Mouse (Mus musculus) natural killer cell, adult 2 months (primary cell): Measurements from ENCODE around the gene Dnlz.
"Not testable (repeated sequence)": the region's sequence is repeated elsewhere in the genome, so short reads cannot be mapped to it uniquely, and the experiment has no call there.

Experiments used
- DNase-seq, 2 experiments: peaks; one replicate each; pipeline ENCODE4 v3.0.0; 2022; ENCODE audit warnings: low spot score in 2 of 2

The Dnlz gene

GRCm38 (mm10) chr2:26351358-26352290 lies at the start of gene Dnlz:
Gene Dnlz, minus strand, starts transcription at chr2:26352110.
- DNase-seq: peak; percentile 86 to 91

GRCm38 (mm10) chr2:26401023-26401422 lies 49.1 kb upstream of the Dnlz start:
- DNase-seq: no peak

- DNase-seq: no peak
Observed at GRCm38 (mm10) chr2:26400296-26400695, 48.4 kb upstream of the Dnlz start.

DNA sequence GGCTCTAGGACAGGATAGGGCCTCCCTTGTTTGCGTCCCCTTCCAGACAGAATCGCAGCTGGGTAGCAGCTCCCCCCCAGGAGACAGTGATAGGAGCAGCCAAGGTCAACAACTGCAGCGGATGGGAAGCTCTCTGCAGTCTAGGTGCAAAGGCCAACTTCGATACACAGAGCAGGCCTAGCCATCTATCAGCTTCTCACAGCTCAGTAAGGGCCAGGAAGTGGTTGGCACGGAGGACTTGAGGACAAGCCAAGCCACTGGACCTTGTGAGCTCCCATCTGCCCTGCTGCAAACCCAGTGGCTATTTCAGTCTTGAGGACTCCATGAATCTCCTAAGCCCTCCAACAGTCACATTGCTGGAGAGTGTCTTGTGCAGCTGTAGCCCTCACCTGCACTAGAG lies 47.7 kb upstream of the Dnlz start:
- no peak for DNase-seq

DNA sequence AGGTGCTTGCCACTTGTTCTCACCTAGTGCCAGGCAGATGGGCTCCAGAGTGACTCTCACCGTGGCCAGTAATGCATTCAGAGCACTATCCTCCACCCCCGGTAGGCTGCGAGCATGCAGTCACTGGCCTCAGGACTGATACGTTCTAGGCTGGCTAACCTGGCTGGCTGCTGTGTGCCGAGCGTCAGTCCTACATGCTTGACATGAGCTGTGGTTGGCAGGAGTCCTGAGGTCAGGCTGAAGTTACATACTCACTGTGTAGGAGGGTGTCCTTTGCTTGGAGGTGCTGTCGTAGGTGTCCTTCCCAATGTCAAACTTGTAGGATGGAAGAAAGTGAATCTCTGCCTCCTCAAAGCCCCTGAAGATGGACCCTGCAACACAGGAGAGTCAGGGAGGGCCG lies 47.1 kb upstream of the Dnlz start:
- DNase-seq: no peak

GRCm38 (mm10) chr2:26391617-26392016 lies 39.7 kb upstream of the Dnlz start:
- DNase-seq: no peak

GRCm38 (mm10) chr2:26390954-26391353 lies 39.0 kb upstream of the Dnlz start:
- no peak for DNase-seq

GRCm38 (mm10) chr2:26389154-26389690 lies 37.3 kb upstream of the Dnlz start, which contains the start of the genes Entr1 and Pmpca:
Gene Entr1, minus strand, starts transcription at chr2:26389316.
Gene Pmpca, plus strand, starts transcription at chr2:26389339.
- DNase-seq: peak; percentile 74 to 80

DNA sequence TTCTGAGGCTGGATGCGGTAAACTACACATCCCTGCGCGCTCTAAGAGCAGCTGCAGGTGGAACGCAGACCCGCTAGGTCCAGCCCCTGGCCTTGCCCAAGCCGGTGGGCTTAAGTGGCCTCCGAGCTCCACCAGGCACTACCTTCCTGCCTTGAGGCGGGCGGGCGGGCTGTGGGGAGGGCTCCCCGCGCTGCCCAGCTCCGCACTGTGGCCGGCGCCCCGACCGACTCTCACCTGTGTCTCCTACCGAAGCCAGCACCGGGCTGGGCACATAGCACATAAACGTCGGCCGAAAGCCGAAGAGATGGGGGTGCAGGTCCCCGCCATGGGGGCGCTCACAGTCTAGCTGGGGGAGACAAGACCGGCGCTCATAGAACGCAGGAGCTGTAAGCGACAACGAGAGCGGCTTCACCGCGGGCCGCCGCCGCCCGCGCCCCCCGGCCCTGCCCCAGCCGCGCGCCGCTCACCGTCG lies 36.8 kb upstream of the Dnlz start:
- DNase-seq: no peak

DNA sequence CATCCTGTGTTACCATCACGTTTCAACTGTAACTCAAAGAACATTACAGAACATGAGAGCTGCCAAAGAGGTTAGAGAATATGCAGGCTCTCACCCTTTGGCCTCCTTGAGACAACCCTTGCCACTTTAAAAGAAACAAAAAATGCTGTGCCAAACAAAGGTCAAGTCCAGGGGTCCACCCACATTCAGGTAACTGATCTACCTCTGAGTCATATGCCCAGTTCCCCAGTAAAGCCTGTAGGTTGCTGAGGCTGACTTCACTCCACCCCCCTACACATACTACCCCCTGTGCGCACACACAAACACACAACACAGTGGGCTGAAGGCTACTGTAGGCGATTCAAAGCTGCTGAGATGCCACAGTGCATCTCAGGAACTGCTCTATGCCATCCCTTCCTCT lies 35.8 kb upstream of the Dnlz start:
- peak in 1 of 2 experiments; percentile 23 for DNase-seq

- DNase-seq: not testable (repeated sequence)
Observed at GRCm38 (mm10) chr2:26380871-26381270, 29.0 kb upstream of the Dnlz start.

DNA sequence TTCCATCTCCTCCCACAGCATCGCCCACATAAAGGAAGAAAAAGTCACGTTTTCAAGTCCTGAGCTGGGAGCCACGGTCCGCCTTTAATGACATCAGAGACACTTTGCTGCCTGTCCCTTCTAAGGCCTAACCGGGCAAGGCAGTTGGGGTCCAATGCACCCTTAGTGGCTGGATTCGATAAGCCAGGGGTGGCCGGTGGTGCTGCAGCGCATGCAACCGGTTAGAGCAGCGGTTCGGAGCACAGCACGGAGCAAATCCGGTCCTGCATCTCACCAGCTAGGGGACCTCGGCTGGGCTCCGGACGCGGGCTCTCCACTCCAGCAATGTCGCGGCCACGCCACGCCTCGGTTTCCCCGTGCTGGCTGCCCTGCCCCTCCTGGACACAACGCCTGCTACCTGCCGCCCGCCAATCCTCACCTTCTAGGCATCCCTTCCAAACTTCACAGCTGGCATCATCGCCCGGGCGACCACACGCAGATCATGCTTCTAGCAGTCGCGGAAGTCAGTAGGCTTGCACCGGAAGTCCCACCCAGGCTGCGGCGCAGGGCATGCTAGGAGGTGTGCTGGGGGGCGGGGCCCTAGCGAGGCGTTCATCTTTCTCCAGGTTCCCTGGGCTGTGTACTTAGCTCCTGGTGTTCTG lies 28.3 kb upstream of the Dnlz start, which contains the start of gene Snapc4:
Gene Snapc4, minus strand, starts transcription at position 523 of the 641 bp plus-strand sequence.
- peak; percentile 75 to 80 for DNase-seq

DNA sequence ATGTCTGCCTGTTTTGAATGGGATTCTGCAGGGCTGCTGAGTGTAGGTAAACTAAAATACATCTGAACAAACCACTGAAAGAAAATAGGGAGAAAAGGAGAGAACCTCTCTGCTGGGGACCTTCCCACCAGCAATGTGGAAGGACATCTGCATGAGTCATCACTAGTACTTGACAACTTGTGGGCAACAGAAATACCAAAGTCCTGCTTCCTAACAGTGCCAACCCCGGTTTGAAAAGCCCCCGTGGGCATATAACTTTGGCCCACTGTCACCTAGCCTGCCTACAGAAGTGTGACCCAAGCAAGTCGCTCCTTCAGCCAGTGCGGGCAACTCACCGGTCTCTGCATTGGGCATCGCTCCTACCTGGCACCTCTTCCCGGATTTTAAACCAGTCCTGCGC lies 20.5 kb upstream of the Dnlz start:
- DNase-seq: no peak

GRCm38 (mm10) chr2:26368572-26368971 lies 16.7 kb upstream of the Dnlz start:
- DNase-seq: no peak

DNA sequence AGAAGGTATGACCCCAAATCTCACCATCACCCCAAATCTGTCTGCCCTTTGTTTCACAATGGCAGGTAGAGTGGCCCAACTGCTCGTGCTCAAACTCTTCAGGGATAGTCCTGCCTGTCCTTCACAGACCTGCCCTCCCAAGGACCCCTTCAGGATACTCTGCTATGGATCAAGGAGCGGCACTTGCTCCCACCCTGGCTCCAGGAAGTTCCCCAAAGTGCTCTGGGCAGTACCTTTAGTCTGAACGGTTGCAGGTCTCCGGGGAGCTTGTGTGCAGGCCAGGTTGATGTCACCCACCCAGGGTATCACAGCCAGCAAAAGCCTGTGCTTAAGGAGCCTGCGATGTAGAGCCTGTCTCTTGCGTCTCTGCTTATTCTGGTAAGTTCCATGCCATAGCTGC lies 16.0 kb upstream of the Dnlz start:
- DNase-seq: no peak

DNA sequence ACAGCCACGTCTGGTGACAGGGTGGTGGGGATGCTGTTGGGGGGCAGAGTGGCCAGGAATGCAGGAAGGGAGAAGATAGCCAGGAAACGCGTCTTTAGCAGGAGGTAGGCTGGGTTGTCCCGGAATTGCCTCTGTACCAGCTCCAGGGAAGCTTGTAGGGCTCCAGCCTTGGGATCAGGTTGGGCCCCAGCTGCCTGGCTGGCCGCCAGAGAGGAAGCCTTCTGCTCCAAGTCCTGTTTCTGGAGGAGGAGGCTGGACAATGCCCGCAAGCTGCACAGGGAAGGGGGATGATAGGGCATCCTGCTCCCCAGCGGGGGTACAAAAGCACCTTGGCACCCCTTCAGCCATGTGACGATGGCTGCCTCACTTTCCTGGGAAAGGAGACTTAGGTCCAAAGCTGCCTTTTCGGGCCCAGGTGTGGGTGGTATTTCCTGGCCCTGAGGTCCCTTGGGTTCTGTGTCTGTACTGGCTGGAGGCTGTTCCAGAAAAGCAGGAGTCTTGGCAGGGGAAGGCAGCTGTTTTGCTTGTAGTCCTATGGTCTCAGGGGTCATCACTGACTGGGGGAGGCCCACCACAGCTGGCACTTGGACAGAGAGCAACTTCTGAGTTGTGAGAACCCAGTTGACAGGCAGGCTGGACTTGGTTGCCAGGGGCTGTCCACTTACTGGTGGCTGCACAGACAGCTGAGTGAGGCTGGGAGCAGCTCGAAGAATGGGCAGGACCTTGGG lies 13.0 kb upstream of the Dnlz start:
- DNase-seq: no peak

GRCm38 (mm10) chr2:26363481-26363880 lies 11.6 kb upstream of the Dnlz start:
- no peak for DNase-seq

- DNase-seq: no peak
Observed at GRCm38 (mm10) chr2:26362991-26363390, 11.1 kb upstream of the Dnlz start.

GRCm38 (mm10) chr2:26360772-26361171 lies 8.9 kb upstream of the Dnlz start, which contains the start of gene Card9:
Gene Card9, minus strand, starts transcription at chr2:26360918.
- DNase-seq: no peak

GRCm38 (mm10) chr2:26359983-26360382 lies 8.1 kb upstream of the Dnlz start:
- DNase-seq: no peak

- DNase-seq: no peak
Observed at GRCm38 (mm10) chr2:26358667-26359320, 6.9 kb upstream of the Dnlz start.
